Mouse (Mus musculus) left cerebral cortex, postnatal 14 days (tissue): ENCODE measurements around the gene Sub1. TPM values are rescaled to one million over a fixed set of nuclear protein-coding genes. Genes with fewer than 3 reads are reported as not detected.

Experiments used
- DNase-seq, 2 experiments: peaks; one replicate each; pipeline ENCODE4 v3.0.0; 2021 to 2022; ENCODE audit warnings: low spot score in 2 of 2, mixed read lengths in 1 of 2
- intact Hi-C: fragments of 180-260 bp; cut with DNase I; formaldehyde crosslinking; loops from one replicate; pipeline ENCODE4 v1.15.1; 2025
- total RNA-seq, 2 experiments: library from RNA; stranded (reverse); gene quantifications; 2 replicates each; pipeline ENCODE4 v1.2.3; 2021

The Sub1 gene
- total RNA-seq, 2 experiments from 2014 or later: 308 to 316 TPM

- intact Hi-C loops: no loop called here
- DNase-seq: no peak
Observed at GRCm38 (mm10) chr15:12017700-12018427, 21.1 kb upstream of the Sub1 start.

GRCm38 (mm10) chr15:12014197-12014905, 17.6 kb upstream of the Sub1 start:
- intact Hi-C loops: no loop called here
- DNase-seq: peak in 1 of 2 experiments; percentile 46

- no peak for DNase-seq
- intact Hi-C loops: no loop called here
Observed at GRCm38 (mm10) chr15:12013532-12014196, 16.9 kb upstream of the Sub1 start.

GRCm38 (mm10) chr15:12010602-12011044, 13.8 kb upstream of the Sub1 start:
- DNase-seq: no peak
- intact Hi-C loops: no loop called here

GRCm38 (mm10) chr15:12009712-12010601, 13.2 kb upstream of the Sub1 start:
- intact Hi-C loops: no loop called here
- DNase-seq: no peak

GRCm38 (mm10) chr15:12008894-12009293, 12.1 kb upstream of the Sub1 start:
- intact Hi-C loops: no loop called here
- DNase-seq: no peak

GRCm38 (mm10) chr15:12007971-12008800, 11.4 kb upstream of the Sub1 start:
- no peak for DNase-seq
- intact Hi-C loops: no loop called here

- DNase-seq: no peak
- intact Hi-C loops: no loop called here
Observed at GRCm38 (mm10) chr15:12007421-12007820, 10.6 kb upstream of the Sub1 start.

GRCm38 (mm10) chr15:12006169-12006568, 9.4 kb upstream of the Sub1 start:
- no peak for DNase-seq
- intact Hi-C loops: no loop called here

GRCm38 (mm10) chr15:11995815-11996201, 975 bp downstream of the Sub1 start:
- peak; percentile 95 to 96 for DNase-seq
- intact Hi-C loops: loop anchor here (5.0 kb wide), 1 partner anchor 96 kb away; no protein-coding TSS in a partner anchor

GRCm38 (mm10) chr15:11994921-11995814, 1.6 kb downstream of the Sub1 start:
- intact Hi-C loops: loop anchor here (5.0 kb wide), 2 partner anchors 42 to 97 kb away; no protein-coding TSS in a partner anchor
- DNase-seq: peak in 1 of 2 experiments; percentile 52

GRCm38 (mm10) chr15:11994006-11994405, 2.8 kb downstream of the Sub1 start:
- DNase-seq: no peak
- intact Hi-C loops: loop anchor here (5.0 kb wide), 1 partner anchor 43 kb away; no protein-coding TSS in a partner anchor

- no peak for DNase-seq
- intact Hi-C loops: loop anchor here (5.0 kb wide), 1 partner anchor 46 kb away; no protein-coding TSS in a partner anchor
Observed at GRCm38 (mm10) chr15:11991552-11992113, 5.2 kb downstream of the Sub1 start.

- no peak for DNase-seq
- intact Hi-C loops: loop anchor here (5.0 kb wide), 1 partner anchor 159 kb away; no protein-coding TSS in a partner anchor
Observed at GRCm38 (mm10) chr15:11988580-11988979, 8.2 kb downstream of the Sub1 start.

GRCm38 (mm10) chr15:11987892-11988291, 8.9 kb downstream of the Sub1 start:
- DNase-seq: no peak
- intact Hi-C loops: loop anchor here (5.0 kb wide), 1 partner anchor 159 kb away; no protein-coding TSS in a partner anchor

GRCm38 (mm10) chr15:11981985-11982384, 14.8 kb downstream of the Sub1 start:
- DNase-seq: no peak
- intact Hi-C loops: no loop called here

GRCm38 (mm10) chr15:11981501-11981900, 15.3 kb downstream of the Sub1 start:
- intact Hi-C loops: no loop called here
- peak; percentile 67 to 78 for DNase-seq
